Mouse (Mus musculus): ENCODE data around the gene 0610037L13Rik. TPM values are rescaled to one million over a fixed set of nuclear protein-coding genes. Genes with fewer than 3 reads are reported as not detected.

0610037L13Rik gene
- total and polyA plus RNA-seq, 3 experiments = 40.7 to 54.3 (median 43.8) TPM

GRCm38 (mm10) chr4:107942741-107943140, 53.1 kb downstream of the 0610037L13Rik start:
- TF ChIP-seq ZNF384 (IDR thresholded peaks at IDR 0.05; ENCODE audit: low read depth, low read length) (no peak), ETS1 (conservative IDR thresholded peaks at IDR 0.05; ENCODE audit: low read depth, low read length) (no peak), USF1 (IDR thresholded peaks at IDR 0.05; ENCODE audit: low read depth, low read length) (no peak), TCF12 (IDR thresholded peaks at IDR 0.05; ENCODE audit: low read depth, low read length) (no peak), ELF1 (IDR thresholded peaks at IDR 0.05; ENCODE audit: low read depth, low read length) (no peak), PAX5 (IDR thresholded peaks at IDR 0.05; ENCODE audit: low read length) (no peak), ZMIZ1 (IDR thresholded peaks at IDR 0.05; ENCODE audit: low read depth, low read length) (no peak), SMC3 (IDR thresholded peaks at IDR 0.05; ENCODE audit: low read depth, low read length) (no peak), EP300 (IDR thresholded peaks at IDR 0.05; ENCODE audit: low read length) (no peak), MAX (IDR thresholded peaks at IDR 0.05; ENCODE audit: low read length) (no peak), UBTF (IDR thresholded peaks at IDR 0.05; ENCODE audit: low read depth, low read length) (no peak), MEF2A (IDR thresholded peaks at IDR 0.05; ENCODE audit: borderline replicate concordance, low read depth, low read length) (no peak), BHLHE40 (IDR thresholded peaks at IDR 0.05; ENCODE audit: low read depth, low read length) (no peak), MAFK (IDR thresholded peaks at IDR 0.05; ENCODE audit: insufficient replicate concordance, low read length) (no peak)
- Histone ChIP-seq H3K9ac (ENCODE audit: insufficient read depth, low read depth) (no peak overlapping the region), H3K27ac (ENCODE audit: insufficient read depth, low read depth) (no peak overlapping the region), H3K4me3 (replicated peaks in 1 of 3; ENCODE audit: low read depth in 2 of 3, low read length in 2 of 3, poor library complexity in 1 of 3) (no peak overlapping the region), H3K79me2 (replicated peaks; ENCODE audit: control insufficient read depth, extremely low read depth, insufficient read depth, poor library complexity, severe bottlenecking) (no peaks in the 10 kb centered on the region), H3K27me3 (replicated peaks) (no peaks in the 10 kb centered on the region), H3K36me3 (replicated peaks in 1 of 2; ENCODE audit: control insufficient read depth in 1 of 2, insufficient read depth in 1 of 2, low read length in 1 of 2) (no peaks in the 10 kb centered on the region), H3K4me2 (ENCODE audit: insufficient read depth, low read depth, poor library complexity, severe bottlenecking) (no peak overlapping the region), H3K9me3 (replicated peaks; ENCODE audit: low read length) (no peaks in the 10 kb centered on the region), H3K4me1 (ENCODE audit: control insufficient read depth in 1 of 2, insufficient read depth in 2 of 2) (peaks cover 4 to 26% of the 10 kb centered on the region in 2 experiments; a peak in 2 of 4 replicates)
- dilution Hi-C loops (cut with MboI; ENCODE audit: extremely low pct_ligation_motif_present, extremely low pct_unique_long_range_greater_than_20kb, low sequenced_read_pairs) (no loop called here), in situ Hi-C loops (cut with MboI; ENCODE audit: low pct_ligation_motif_present, low pct_unique_long_range_greater_than_20kb, low sequenced_read_pairs) (no loop called here)
- no peak for DNase-seq (ENCODE audit: extremely low read depth)

- H3K27me3 ChIP-seq (replicated peaks) = no peaks in the 10 kb centered on the region
- no peak overlapping the region for H3K4me3 ChIP-seq (replicated peaks in 1 of 3; ENCODE audit: low read depth in 2 of 3, low read length in 2 of 3, poor library complexity in 1 of 3)
- dilution Hi-C loops (cut with MboI; ENCODE audit: extremely low pct_ligation_motif_present, extremely low pct_unique_long_range_greater_than_20kb, low sequenced_read_pairs) (no loop called here), in situ Hi-C loops (cut with MboI; ENCODE audit: low pct_ligation_motif_present, low pct_unique_long_range_greater_than_20kb, low sequenced_read_pairs) (no loop called here)
- no peaks in the 10 kb centered on the region for H3K36me3 ChIP-seq (replicated peaks in 1 of 2; ENCODE audit: control insufficient read depth in 1 of 2, insufficient read depth in 1 of 2, low read length in 1 of 2)
- TF ChIP-seq USF1 (IDR thresholded peaks at IDR 0.05; ENCODE audit: low read depth, low read length) (no peak), KAT2A (IDR thresholded peaks at IDR 0.05; ENCODE audit: insufficient replicate concordance, low read length) (no peak), TBP (conservative IDR thresholded peaks at IDR 0.05; ENCODE audit: low read depth, low read length) (no peak), BHLHE40 (IDR thresholded peaks at IDR 0.05; ENCODE audit: low read depth, low read length) (no peak), RCOR1 (conservative IDR thresholded peaks at IDR 0.05; ENCODE audit: low read depth, low read length) (no peak), SIN3A (IDR thresholded peaks at IDR 0.05; ENCODE audit: low read length) (no peak), ELF1 (IDR thresholded peaks at IDR 0.05; ENCODE audit: low read depth, low read length) (no peak), CHD1 (IDR thresholded peaks at IDR 0.05; ENCODE audit: low read depth, low read length) (no peak), POLR2AphosphoS2 (IDR thresholded peaks at IDR 0.05; ENCODE audit: low read depth, low read length) (no peak), MEF2A (IDR thresholded peaks at IDR 0.05; ENCODE audit: borderline replicate concordance, low read depth, low read length) (no peak), GABPA (IDR thresholded peaks at IDR 0.05; ENCODE audit: insufficient replicate concordance, low read depth, low read length) (no peak), MAX (IDR thresholded peaks at IDR 0.05; ENCODE audit: low read length) (no peak), IRF4 (IDR thresholded peaks at IDR 0.05; ENCODE audit: low read depth, low read length) (no peak), ETS1 (conservative IDR thresholded peaks at IDR 0.05; ENCODE audit: low read depth, low read length) (no peak), MXI1 (IDR thresholded peaks at IDR 0.05; ENCODE audit: low read depth, low read length) (no peak), CHD2 (IDR thresholded peaks at IDR 0.05; ENCODE audit: low read length) (no peak)
- no peaks in the 10 kb centered on the region for H3K9me3 ChIP-seq (replicated peaks; ENCODE audit: low read length)
- H3K4me1 ChIP-seq (ENCODE audit: control insufficient read depth in 1 of 2, insufficient read depth in 2 of 2) = peaks cover 2 to 18% of the 10 kb centered on the region in 2 experiments; a peak in 2 of 4 replicates
- H3K9ac ChIP-seq (ENCODE audit: insufficient read depth, low read depth) = no peak overlapping the region
- DNase-seq (ENCODE audit: extremely low read depth) = no peak
- no peak overlapping the region for H3K4me2 ChIP-seq (ENCODE audit: insufficient read depth, low read depth, poor library complexity, severe bottlenecking)
- no peak overlapping the region for H3K27ac ChIP-seq (ENCODE audit: insufficient read depth, low read depth)
- no peaks in the 10 kb centered on the region for H3K79me2 ChIP-seq (replicated peaks; ENCODE audit: control insufficient read depth, extremely low read depth, insufficient read depth, poor library complexity, severe bottlenecking)
Measured at GRCm38 (mm10) chr4:107944141-107944540, 54.5 kb downstream of the 0610037L13Rik start.

Data from CH12.LX (cell line).